Mouse (Mus musculus): ENCODE data around the gene Tmem107. TPM values are rescaled to one million over a fixed set of nuclear protein-coding genes. Genes with fewer than 3 reads are reported as not detected.

Tmem107 gene
- total and polyA plus RNA-seq, 2 experiments from 2014 or later = 27.8 to 61.8 TPM

GRCm38 (mm10) chr11:69121741-69122335, 51.2 kb downstream of the Tmem107 start:
- no peaks in the 10 kb centered on the region for H3K36me3 ChIP-seq (ENCODE audit: insufficient read depth, low read length)
- H3K4me1 ChIP-seq (ENCODE audit: insufficient read depth, low read length) = peaks cover 20% of the 10 kb centered on the region
- H3K4me3 ChIP-seq (ENCODE audit: low read depth, low read length) = peak overlapping the region; percentile 67
- ATAC-seq (ENCODE audit: low FRiP score) (no peak), DNase-seq (ENCODE audit: low spot score) (peak; percentile 42)
- peak overlapping the region; percentile 66 for H3K27ac ChIP-seq (ENCODE audit: low read depth, low read length)
- TF ChIP-seq CTCF (IDR thresholded peaks at IDR 0.05) = no peak
- no peaks in the 10 kb centered on the region for H3K9me3 ChIP-seq (ENCODE audit: low read length)
- peak overlapping the region; percentile 70 for H3K9ac ChIP-seq (replicated peaks; ENCODE audit: low read length, poor library complexity, severe bottlenecking)
- H3K27me3 ChIP-seq (ENCODE audit: insufficient read depth, low read length) = peaks cover 4% of the 10 kb centered on the region; the same call in 1 of the 2 replicates
- H3K4me2 ChIP-seq (ENCODE audit: low read depth, low read length, poor library complexity, severe bottlenecking) = peak overlapping the region; percentile 98
- under 1% methylated on average over 27 of the region's 32 CpGs for WGBS

- peak within 1 kb of the TSS; percentile 67 for H3K4me3 ChIP-seq (ENCODE audit: low read depth, low read length)
- WGBS = under 1% methylated on average over 52 of the region's 66 CpGs
- peak within 1 kb of the TSS; percentile 70 for H3K9ac ChIP-seq (replicated peaks; ENCODE audit: low read length, poor library complexity, severe bottlenecking)
- H3K4me1 ChIP-seq (ENCODE audit: insufficient read depth, low read length) = peaks cover 16% of the 10 kb centered on the region
- H3K9me3 ChIP-seq (ENCODE audit: low read length) = no peaks in the 10 kb centered on the region
- ATAC-seq (ENCODE audit: low FRiP score) = peak; percentile 62
- peak within 1 kb of the TSS; percentile 98 for H3K4me2 ChIP-seq (ENCODE audit: low read depth, low read length, poor library complexity, severe bottlenecking)
- TF ChIP-seq CTCF (IDR thresholded peaks at IDR 0.05) = peak; percentile 72
- peaks cover 4% of the 10 kb centered on the region; the same call in 1 of the 2 replicates for H3K27me3 ChIP-seq (ENCODE audit: insufficient read depth, low read length)
- peak within 1 kb of the TSS; percentile 66 for H3K27ac ChIP-seq (ENCODE audit: low read depth, low read length)
- no peaks in the 10 kb centered on the region for H3K36me3 ChIP-seq (ENCODE audit: insufficient read depth, low read length)
- peak; percentile 90 for DNase-seq (ENCODE audit: low spot score)
These were observed 51.8 kb downstream of the Tmem107 start, which contains the start of gene 9130213A22Rik for GRCm38 (mm10) chr11:69122336-69122951. 9130213A22Rik (minus strand) TSS chr11:69122589.

Other genes starting within 250 kb of the Tmem107 start
- 88.0 and 114 TPM in 2 replicates for gene Ndel1, start 198.9 kb upstream of the Tmem107 start, total RNA-seq (2014; rRNA removed)
- 106 and 112 TPM in 2 replicates for gene Ndel1, start 198.9 kb upstream of the Tmem107 start, polyA plus RNA-seq (2015; fragmentation: Nextera tagmentation; extraction: Ambion mirVana)
- gene Rnf222, start 182.3 kb upstream of the Tmem107 start, total RNA-seq (2014; rRNA removed) = 0.11 TPM in 1 of 2 replicates, not detected in the other
- gene Rnf222, start 182.3 kb upstream of the Tmem107 start, polyA plus RNA-seq (2015; fragmentation: Nextera tagmentation; extraction: Ambion mirVana) = not detected in 2 replicates
- 1,124 and 1,179 TPM in 2 replicates for gene Rpl26, start 169.2 kb upstream of the Tmem107 start, total RNA-seq (2014; rRNA removed)
- 561 and 573 TPM in 2 replicates for gene Rpl26, start 169.2 kb upstream of the Tmem107 start, polyA plus RNA-seq (2015; fragmentation: Nextera tagmentation; extraction: Ambion mirVana)
- gene Odf4, start 143.7 kb upstream of the Tmem107 start, total RNA-seq (2014; rRNA removed) = 1.5 and 4.3 TPM in 2 replicates
- gene Odf4, start 143.7 kb upstream of the Tmem107 start, polyA plus RNA-seq (2015; fragmentation: Nextera tagmentation; extraction: Ambion mirVana) = 0.52 and 2.2 TPM in 2 replicates
- 23.3 and 50.8 TPM in 2 replicates for gene Arhgef15, start 113.3 kb upstream of the Tmem107 start, total RNA-seq (2014; rRNA removed)
- 27.6 and 34.3 TPM in 2 replicates for gene Arhgef15, start 113.3 kb upstream of the Tmem107 start, polyA plus RNA-seq (2015; fragmentation: Nextera tagmentation; extraction: Ambion mirVana)
- gene Slc25a35, start 102.7 kb upstream of the Tmem107 start, total RNA-seq (2014; rRNA removed) = 0.93 and 1.4 TPM in 2 replicates
- 1.5 and 2.0 TPM in 2 replicates for gene Slc25a35, start 102.7 kb upstream of the Tmem107 start, polyA plus RNA-seq (2015; fragmentation: Nextera tagmentation; extraction: Ambion mirVana)
- 12.0 and 25.0 TPM in 2 replicates for gene Rangrf, start 95.6 kb upstream of the Tmem107 start, total RNA-seq (2014; rRNA removed)
- 18.9 and 20.2 TPM in 2 replicates for gene Rangrf, start 95.6 kb upstream of the Tmem107 start, polyA plus RNA-seq (2015; fragmentation: Nextera tagmentation; extraction: Ambion mirVana)
- 28.3 and 28.7 TPM in 2 replicates for gene Pfas, start 62.3 kb upstream of the Tmem107 start, total RNA-seq (2014; rRNA removed)
- 13.9 and 14.1 TPM in 2 replicates for gene Pfas, start 62.3 kb upstream of the Tmem107 start, polyA plus RNA-seq (2015; fragmentation: Nextera tagmentation; extraction: Ambion mirVana)
- gene Ctc1, start 54.9 kb upstream of the Tmem107 start, total RNA-seq (2014; rRNA removed) = 60.0 and 67.7 TPM in 2 replicates
- 46.8 and 53.4 TPM in 2 replicates for gene Ctc1, start 54.9 kb upstream of the Tmem107 start, polyA plus RNA-seq (2015; fragmentation: Nextera tagmentation; extraction: Ambion mirVana)
- 6.9 and 10.5 TPM in 2 replicates for gene Aurkb, start 25.2 kb upstream of the Tmem107 start, total RNA-seq (2014; rRNA removed)
- 6.0 and 6.9 TPM in 2 replicates for gene Aurkb, start 25.2 kb upstream of the Tmem107 start, polyA plus RNA-seq (2015; fragmentation: Nextera tagmentation; extraction: Ambion mirVana)
- 33.3 and 39.0 TPM in 2 replicates for gene Borcs6, start 11.1 kb upstream of the Tmem107 start, total RNA-seq (2014; rRNA removed)
- 21.1 and 21.3 TPM in 2 replicates for gene Borcs6, start 11.1 kb upstream of the Tmem107 start, polyA plus RNA-seq (2015; fragmentation: Nextera tagmentation; extraction: Ambion mirVana)
- 144 and 157 TPM in 2 replicates for gene Vamp2, start 17.7 kb downstream of the Tmem107 start, total RNA-seq (2014; rRNA removed)
- 591 and 600 TPM in 2 replicates for gene Vamp2, start 17.7 kb downstream of the Tmem107 start, polyA plus RNA-seq (2015; fragmentation: Nextera tagmentation; extraction: Ambion mirVana)
- 28.5 and 47.1 TPM in 2 replicates for gene Per1, start 24.4 kb downstream of the Tmem107 start, total RNA-seq (2014; rRNA removed)
- gene Per1, start 24.4 kb downstream of the Tmem107 start, polyA plus RNA-seq (2015; fragmentation: Nextera tagmentation; extraction: Ambion mirVana) = 11.8 and 15.4 TPM in 2 replicates
- 1.2 and 2.1 TPM in 2 replicates for gene Hes7, start 49.6 kb downstream of the Tmem107 start, total RNA-seq (2014; rRNA removed)
- 1.7 and 2.0 TPM in 2 replicates for gene Hes7, start 49.6 kb downstream of the Tmem107 start, polyA plus RNA-seq (2015; fragmentation: Nextera tagmentation; extraction: Ambion mirVana)
- gene 9130213A22Rik, start 51.8 kb downstream of the Tmem107 start, total RNA-seq (2014; rRNA removed) = 1.0 and 1.6 TPM in 2 replicates
- 1.2 and 1.4 TPM in 2 replicates for gene 9130213A22Rik, start 51.8 kb downstream of the Tmem107 start, polyA plus RNA-seq (2015; fragmentation: Nextera tagmentation; extraction: Ambion mirVana)
- 16.3 and 19.4 TPM in 2 replicates for gene Aloxe3, start 55.1 kb downstream of the Tmem107 start, total RNA-seq (2014; rRNA removed)
- 17.8 and 21.4 TPM in 2 replicates for gene Aloxe3, start 55.1 kb downstream of the Tmem107 start, polyA plus RNA-seq (2015; fragmentation: Nextera tagmentation; extraction: Ambion mirVana)
- 1.0 and 1.5 TPM in 2 replicates for gene Alox12b, start 86.2 kb downstream of the Tmem107 start, total RNA-seq (2014; rRNA removed)
- 0.67 and 0.91 TPM in 2 replicates for gene Alox12b, start 86.2 kb downstream of the Tmem107 start, polyA plus RNA-seq (2015; fragmentation: Nextera tagmentation; extraction: Ambion mirVana)
- 3.5 and 4.1 TPM in 2 replicates for gene Alox8, start 127.0 kb downstream of the Tmem107 start, total RNA-seq (2014; rRNA removed)
- gene Alox8, start 127.0 kb downstream of the Tmem107 start, polyA plus RNA-seq (2015; fragmentation: Nextera tagmentation; extraction: Ambion mirVana) = 2.0 and 2.1 TPM in 2 replicates
- 1.3 and 1.4 TPM in 2 replicates for gene Gucy2e, start 166.2 kb downstream of the Tmem107 start, total RNA-seq (2014; rRNA removed)
- 0.97 and 1.0 TPM in 2 replicates for gene Gucy2e, start 166.2 kb downstream of the Tmem107 start, polyA plus RNA-seq (2015; fragmentation: Nextera tagmentation; extraction: Ambion mirVana)